Mouse (Mus musculus) ZHBTc4 (cell line): ENCODE measurements at regions not wholly inside any gene's neighbourhood (a gene's known extent, or its start where the extent isn't known, plus 50 kb on each side); places are given as distances from the start of the nearest gene placed in this dataset.

Experiments used
- DNase-seq: peaks from one replicate; pipeline ENCODE4 v3.0.0-alpha.2; 2011; ENCODE audit warnings: low read depth, low spot score

GRCm38 (mm10) chrX:140164859-140165258, 102.2 kb downstream of the Pih1h3b start:
- no peak for DNase-seq

GRCm38 (mm10) chrX:140165966-140166365, 103.3 kb downstream of the Pih1h3b start:
- no peak for DNase-seq

- no peak for DNase-seq
Observed at GRCm38 (mm10) chrX:140179850-140180249, 117.2 kb downstream of the Pih1h3b start.

GRCm38 (mm10) chrX:140183003-140183402, 120.3 kb downstream of the Pih1h3b start:
- DNase-seq = peak; percentile 33

GRCm38 (mm10) chrX:140203676-140204075, 138.4 kb upstream of the Frmpd3 start:
- no peak for DNase-seq

- DNase-seq = no peak
Observed at GRCm38 (mm10) chrX:140208791-140209190, 133.3 kb upstream of the Frmpd3 start.

- no peak for DNase-seq
Observed at GRCm38 (mm10) chrX:140212644-140213361, 129.3 kb upstream of the Frmpd3 start.

GRCm38 (mm10) chrX:140214198-140214849, 127.7 kb upstream of the Frmpd3 start:
- no peak for DNase-seq

GRCm38 (mm10) chrX:140255790-140256189, 86.3 kb upstream of the Frmpd3 start:
- DNase-seq = peak; percentile 22

GRCm38 (mm10) chrX:140269742-140270457, 72.2 kb upstream of the Frmpd3 start:
- DNase-seq = no peak

- peak; percentile 50 for DNase-seq
Observed at GRCm38 (mm10) chrX:140277327-140277947, 64.6 kb upstream of the Frmpd3 start.

GRCm38 (mm10) chrX:140277978-140278729, 63.9 kb upstream of the Frmpd3 start:
- DNase-seq = peak; percentile 38

- DNase-seq = peak; percentile 29
Observed at GRCm38 (mm10) chrX:140279266-140279665, 62.8 kb upstream of the Frmpd3 start.

- DNase-seq = no peak
Observed at GRCm38 (mm10) chrX:140280016-140280415, 62.0 kb upstream of the Frmpd3 start.
